Mouse (Mus musculus) heart, postnatal 4 days (tissue): ENCODE measurements around the gene Ly75. TPM values are rescaled to one million over a fixed set of nuclear protein-coding genes. Genes with fewer than 3 reads are reported as not detected.

Experiments used
- DNase-seq: peaks from one replicate; pipeline ENCODE4 v3.0.0; 2021
- total RNA-seq, 2 experiments: library from RNA; stranded (reverse); gene quantifications; 2 replicates each; pipeline ENCODE4 v1.2.3; 2021

Ly75 gene
- total RNA-seq, 2 experiments from 2014 or later: 2.7 to 2.8 TPM

DNA sequence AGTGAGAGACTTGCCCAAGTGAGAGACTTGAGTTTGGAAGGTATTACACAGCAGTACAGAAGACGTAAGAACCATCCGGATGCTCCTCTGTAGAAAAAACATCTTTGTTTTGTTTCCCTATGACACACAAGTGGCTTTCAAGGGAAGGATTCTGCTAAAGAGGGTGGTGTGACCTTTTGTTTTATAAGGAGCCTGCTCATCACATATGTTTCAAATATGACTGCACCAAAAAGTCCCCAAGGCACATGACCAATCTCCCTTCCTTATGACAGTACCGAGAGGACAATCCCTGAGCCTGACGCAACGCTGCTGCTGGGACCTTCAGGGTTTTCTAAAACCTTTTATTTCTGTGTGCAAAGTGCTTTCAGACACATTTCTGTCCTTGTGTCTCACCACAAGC, 12.9 kb downstream of the Ly75 start:
- DNase-seq: no peak

GRCm38 (mm10) chr2:60369454-60369853, 13.6 kb downstream of the Ly75 start:
- no peak for DNase-seq

GRCm38 (mm10) chr2:60367871-60368270, 15.2 kb downstream of the Ly75 start:
- no peak for DNase-seq

DNA sequence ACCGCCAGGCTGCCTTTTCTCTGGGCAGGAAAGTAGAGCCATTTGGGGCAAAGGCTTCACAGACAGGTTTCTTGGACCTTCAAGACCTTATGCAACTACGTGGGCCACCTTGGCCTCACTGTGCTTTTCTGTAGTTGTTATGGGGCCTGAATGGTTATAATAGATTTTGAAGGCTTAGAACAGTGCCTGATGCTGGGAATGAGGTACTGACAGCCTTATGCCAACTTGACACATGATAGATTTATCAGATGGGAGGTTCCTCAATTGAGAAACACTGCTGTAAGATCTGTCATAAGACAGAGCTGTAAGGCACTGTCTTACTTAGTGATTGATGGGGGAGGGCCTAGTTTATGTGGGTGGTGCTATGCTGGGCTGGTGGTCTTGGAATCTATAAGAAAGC, 15.9 kb downstream of the Ly75 start:
- DNase-seq: no peak

GRCm38 (mm10) chr2:60365820-60366610, 17.1 kb downstream of the Ly75 start:
- DNase-seq: peak; percentile 18

DNA sequence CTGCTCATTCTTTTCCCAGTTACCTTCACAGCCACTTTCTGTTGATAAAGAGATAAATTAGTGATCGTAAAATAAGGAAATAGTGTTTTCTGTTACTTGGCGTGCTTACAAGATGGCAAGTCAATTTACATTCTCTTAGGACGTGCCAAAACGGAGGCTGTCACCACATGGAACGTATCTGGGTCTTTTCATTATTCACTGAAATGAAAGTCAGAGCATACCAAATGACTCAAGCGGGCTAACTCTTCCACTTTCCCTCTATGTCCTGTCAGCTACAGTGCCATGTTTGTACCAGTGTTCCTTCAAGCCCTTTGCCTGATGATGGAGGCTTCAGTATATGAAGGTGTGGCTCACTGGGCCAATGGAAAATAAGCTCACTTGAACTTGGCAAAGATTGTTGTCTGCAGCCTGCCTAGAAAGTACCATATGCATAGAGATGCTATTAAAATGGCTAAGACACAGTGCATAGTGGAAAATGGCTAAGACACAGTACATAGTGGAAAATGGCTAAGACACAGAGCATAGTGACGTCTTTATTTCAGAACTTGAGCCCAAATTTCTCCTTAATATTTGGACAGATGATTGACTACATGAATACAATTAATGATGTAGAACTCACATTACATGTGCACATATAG, 17.8 kb downstream of the Ly75 start:
- no peak for DNase-seq

DNA sequence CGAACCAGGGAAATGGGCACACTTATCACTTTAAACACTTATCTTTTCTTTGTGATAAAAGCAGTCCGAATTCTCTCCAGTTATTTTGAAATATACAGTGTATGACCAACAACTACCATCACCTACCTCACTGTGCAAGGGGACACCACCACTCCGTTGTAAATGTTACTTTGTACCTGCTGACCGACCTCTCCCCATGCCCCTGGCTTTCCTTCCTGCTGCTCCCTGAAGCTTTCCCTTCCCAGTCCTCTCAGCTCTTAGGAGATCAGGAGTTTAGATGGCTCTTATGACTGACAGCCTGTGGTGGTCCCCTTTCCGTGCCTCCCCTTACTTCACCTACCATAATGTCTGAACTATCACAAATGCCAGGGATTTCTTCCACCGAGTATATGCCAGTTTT, 21.0 kb downstream of the Ly75 start:
- DNase-seq: no peak

DNA sequence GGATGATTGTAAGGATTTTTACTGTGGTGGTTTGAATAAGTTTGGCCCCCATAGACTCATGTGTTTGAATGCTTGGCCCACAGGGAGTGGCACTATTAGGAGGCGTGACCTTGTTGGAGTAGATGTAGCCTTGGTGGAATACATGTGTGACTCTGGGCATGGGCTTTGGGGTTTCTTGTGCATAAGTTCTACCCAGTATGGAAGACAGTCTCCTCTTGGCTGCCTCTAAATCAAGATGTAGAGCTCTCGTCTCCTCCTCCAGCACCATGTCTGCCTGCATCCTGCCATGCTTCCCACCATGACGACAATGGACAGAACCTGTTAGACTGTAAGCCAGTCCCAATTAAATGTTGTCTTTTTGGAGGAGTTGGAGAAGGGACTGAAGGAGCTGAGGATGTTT, 23.3 kb downstream of the Ly75 start:
- no peak for DNase-seq

DNA sequence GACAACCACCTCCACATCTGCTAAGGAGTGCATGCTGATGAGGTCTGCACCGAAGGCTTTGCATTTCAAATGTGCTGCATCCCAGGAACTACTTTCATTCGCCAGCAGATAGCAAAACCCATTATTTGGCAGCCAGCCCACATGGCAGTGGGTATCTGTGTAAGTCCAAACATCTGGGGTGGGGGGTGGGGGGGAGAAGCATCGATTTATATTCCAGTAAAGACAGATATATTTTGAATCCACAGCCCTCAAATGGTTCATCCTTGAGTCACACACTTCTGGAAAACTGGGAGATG, 27.8 kb downstream of the Ly75 start:
- no peak for DNase-seq

DNA sequence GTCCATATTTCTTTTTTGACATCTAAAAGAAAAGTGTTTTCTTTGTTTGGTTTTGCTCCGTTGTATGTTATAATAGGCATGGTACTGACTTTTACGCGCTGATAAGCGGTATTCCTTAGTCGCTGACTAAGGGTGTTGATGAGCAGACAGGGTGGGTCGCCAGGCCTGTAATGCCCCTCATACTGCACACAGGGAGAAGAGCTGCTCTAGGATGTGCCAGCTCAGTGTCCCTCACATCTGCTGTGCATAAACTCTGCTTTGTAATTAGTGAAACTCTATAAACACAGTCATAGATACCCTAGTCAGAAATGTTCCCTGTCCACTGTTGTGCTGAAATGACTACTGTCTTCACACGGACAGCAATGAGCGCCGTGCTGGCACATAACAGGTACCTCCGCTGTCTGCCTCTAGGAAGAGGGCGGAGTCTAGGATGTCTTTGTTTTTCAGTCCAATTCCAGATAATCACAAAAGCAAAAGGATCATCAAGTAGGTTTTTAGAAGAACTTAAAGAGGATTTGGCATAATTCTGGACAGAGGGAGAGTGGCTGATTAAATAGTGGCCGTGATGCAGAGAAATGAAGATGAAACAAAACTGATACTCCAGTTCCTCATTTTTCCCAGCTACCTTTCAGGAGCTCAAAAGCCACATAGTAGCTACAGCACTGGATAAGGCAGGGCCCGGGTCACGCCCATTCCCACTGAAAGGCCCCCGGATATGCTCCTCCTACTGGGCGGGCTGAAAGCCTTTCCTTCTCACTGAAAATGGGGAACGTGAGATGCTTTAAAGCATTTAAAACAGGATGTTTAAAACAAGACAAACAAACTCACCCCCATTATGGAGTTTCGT, 28.3 kb downstream of the Ly75 start:
- no peak for DNase-seq

- DNase-seq: no peak
Measured at GRCm38 (mm10) chr2:60352296-60352695, 30.8 kb downstream of the Ly75 start.

DNA sequence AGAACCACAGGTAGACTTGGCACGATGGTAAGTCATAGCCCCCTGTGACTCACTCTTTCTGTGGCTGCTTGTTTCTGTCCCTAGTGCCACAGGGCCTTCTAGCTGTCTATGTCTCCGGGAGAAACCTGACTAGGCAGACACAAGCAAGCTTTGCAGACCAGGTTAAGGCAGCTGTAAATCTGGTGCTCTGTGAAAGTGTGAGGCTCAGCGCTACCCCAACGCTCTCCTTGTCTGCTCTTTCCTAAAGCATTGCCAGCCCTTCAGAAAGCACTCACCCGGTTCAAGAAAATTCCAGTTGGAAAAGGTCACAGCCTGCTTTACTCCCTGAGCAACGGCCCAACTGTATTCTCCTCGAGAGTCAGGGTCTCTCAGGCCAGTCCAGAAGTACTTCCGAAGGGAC, 31.3 kb downstream of the Ly75 start:
- DNase-seq: no peak

DNA sequence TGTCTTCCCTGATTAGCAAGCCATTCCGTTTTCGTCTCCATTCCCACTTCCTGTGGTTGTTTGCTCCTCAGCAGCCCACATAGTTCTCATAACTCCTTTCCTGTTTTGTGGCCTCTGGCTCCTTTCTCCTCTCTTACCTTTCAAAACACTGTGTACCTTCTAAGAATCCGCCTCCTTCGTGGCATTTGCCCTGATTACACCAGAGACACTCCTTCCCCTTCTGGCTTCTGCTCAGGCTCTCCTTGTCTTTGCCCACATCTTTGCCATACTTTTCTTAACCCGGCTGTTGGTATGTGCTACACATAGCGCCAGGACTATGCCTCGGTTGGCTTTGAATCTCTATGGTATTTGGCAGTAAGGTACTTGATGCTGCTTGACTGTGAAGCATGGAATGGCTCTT, 35.2 kb downstream of the Ly75 start:
- DNase-seq: no peak

GRCm38 (mm10) chr2:60346531-60346930, 36.6 kb downstream of the Ly75 start:
- no peak for DNase-seq

DNA sequence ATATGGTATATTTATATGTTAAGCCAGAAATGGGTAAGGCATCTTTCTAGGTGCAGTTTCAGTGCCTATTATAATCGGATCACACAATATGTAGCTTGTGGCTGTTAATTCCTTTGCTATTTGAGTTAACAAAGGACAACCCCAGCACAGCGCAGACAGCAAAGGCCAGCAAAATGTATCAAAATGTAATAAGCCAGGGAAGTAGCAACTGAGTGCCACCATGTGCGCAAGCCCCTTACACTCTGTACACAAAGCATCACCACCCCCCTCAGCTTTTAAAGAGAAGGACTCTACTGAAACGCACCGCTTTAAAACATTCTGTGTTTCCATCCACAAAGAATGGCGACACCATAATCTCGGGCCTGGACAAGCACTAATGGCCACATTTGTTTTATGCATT, 37.4 kb downstream of the Ly75 start:
- DNase-seq: no peak

DNA sequence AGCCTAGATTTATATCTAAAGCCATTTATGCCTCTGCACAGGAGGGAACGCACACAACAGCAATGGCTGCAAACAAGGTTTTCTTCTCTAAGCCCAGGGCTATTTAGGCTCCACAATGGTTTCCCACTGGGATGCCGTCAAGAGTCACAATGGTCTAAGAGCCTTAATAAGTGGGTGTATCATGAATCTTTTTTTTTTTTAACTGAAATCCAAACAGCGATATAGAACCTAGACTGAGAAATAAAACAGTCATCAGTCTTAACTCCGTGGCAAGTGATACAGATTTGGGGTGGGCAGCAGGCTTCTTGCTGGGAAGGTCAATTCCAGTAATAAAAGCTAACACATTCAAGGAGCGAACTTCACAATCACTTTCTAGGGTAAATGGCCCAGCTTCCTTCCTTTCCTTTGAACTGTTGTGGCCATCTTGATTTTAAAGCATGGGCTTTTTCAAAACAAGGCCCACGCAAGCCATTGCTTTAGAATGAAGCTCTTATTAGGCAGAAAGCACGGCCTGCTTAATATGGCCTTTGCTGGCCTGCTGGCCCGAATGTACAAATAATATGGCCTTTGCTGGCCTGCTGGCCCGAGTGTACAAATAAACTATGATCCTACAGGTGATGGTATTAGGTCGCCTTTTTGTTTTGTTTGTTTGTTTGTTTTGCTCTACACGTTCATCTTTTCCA, 39.4 kb downstream of the Ly75 start:
- DNase-seq: no peak

DNA sequence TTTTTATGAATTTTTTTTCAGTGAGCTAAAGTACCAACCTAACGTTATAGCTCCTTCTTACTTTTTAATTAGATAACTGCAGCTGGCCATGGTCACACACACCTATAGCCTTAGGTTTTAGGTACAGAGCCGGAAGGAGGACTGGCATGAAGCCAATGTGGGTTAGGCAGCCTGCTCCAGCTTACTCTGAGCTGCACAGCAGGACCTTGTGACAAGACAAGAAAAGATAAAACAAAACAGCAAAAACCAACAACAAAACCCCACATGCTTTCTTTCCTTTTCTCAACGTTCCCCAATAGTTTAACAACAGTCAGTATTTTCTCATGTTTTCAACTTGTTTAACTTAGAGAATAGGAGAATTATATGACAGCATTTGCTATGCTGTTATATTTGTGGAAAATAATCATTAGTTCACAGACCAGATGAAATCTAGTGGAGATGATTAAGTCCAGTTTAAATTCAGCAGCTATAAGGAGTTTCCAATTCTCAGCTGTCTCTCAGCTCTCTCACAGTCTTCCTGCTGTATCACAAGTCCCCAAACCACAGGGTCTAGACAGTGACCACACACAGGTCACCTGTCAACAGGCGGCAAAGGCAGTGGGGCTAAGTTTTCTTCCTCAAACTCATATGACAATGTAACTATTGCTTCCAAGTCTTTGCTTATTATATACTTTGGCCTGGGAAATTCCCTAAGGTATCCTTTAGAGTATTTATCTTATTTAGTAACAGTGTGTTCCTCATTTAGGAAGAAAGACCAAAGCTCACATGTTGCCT, 40.8 kb downstream of the Ly75 start:
- DNase-seq: no peak

- no peak for DNase-seq
Measured at GRCm38 (mm10) chr2:60337937-60338336, 45.2 kb downstream of the Ly75 start.

DNA sequence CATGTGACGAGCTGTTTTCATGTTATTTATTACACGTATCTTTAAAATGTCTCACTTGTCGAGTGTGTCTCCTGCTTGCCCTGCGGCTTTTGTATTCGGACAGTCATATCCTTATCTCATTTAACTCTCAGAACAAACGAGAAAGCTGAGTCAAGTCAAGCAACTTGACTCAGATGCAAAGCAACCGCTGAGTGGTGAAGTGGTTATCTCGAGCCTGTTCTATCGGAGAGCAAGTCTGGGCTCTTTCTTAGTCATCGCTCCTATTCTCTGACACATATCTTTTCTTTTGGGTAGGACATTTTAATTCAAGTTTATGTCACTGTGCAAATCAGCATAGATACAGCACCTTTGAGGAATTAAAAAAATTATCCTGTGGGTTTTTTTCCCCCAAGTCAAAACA, 54.5 kb downstream of the Ly75 start:
- DNase-seq: no peak

DNA sequence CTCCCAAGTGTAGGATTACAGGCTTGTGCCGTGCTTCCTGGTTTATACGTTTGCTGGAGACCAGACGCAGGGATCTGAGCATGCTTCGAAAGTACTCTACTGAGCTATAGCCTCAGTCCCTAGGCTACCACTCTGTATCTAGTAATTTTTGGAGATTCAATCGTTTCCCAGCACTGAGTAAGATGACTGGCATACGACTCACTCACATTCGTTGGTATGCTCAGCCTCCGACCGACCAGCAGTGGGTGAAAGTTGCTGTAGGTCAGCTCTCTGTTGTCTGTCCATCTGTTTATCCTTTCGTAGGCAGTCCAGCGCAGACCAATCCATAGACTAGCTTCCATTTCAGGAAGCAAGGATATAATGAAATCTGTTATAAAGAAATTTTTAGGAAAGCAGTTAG, 55.5 kb downstream of the Ly75 start:
- no peak for DNase-seq

- no peak for DNase-seq
Measured at GRCm38 (mm10) chr2:60326948-60327347, 56.2 kb downstream of the Ly75 start.

- DNase-seq: no peak
Measured at GRCm38 (mm10) chr2:60323411-60323810, 59.7 kb downstream of the Ly75 start.
